Mouse (Mus musculus) cerebellum, postnatal 25 days (tissue): ENCODE measurements around the gene Ttc6.

Experiments used
- DNase-seq, 2 experiments: peaks; one replicate each; pipeline ENCODE4 v3.0.0; 2021; ENCODE audit warnings: mixed read lengths in 2 of 2

The Ttc6 gene

GRCm38 (mm10) chr12:57662986-57663674 lies 99.2 kb downstream of the Ttc6 start:
- DNase-seq = no peak

GRCm38 (mm10) chr12:57672414-57672813 lies 108.5 kb downstream of the Ttc6 start:
- no peak for DNase-seq

- DNase-seq = peak in 1 of 2 experiments; percentile 1
These were observed 121.1 kb downstream of the Ttc6 start for GRCm38 (mm10) chr12:57684967-57685423.

- DNase-seq = no peak
These were observed 146.1 kb downstream of the Ttc6 start for GRCm38 (mm10) chr12:57709966-57710365.

GRCm38 (mm10) chr12:57764720-57765119 lies 200.8 kb downstream of the Ttc6 start:
- DNase-seq = no peak

GRCm38 (mm10) chr12:57776290-57776997 lies 212.5 kb downstream of the Ttc6 start:
- peak in 1 of 2 experiments; percentile 4 for DNase-seq

GRCm38 (mm10) chr12:57781926-57782325 lies 218.0 kb downstream of the Ttc6 start:
- no peak for DNase-seq

- peak; percentile 15 to 39 for DNase-seq
These were observed 223.6 kb downstream of the Ttc6 start for GRCm38 (mm10) chr12:57787471-57787870.
